Mouse (Mus musculus): ENCODE results near the gene Prdm16.

Gene Prdm16

GRCm38 (mm10) chr4:154636721-154637311 lies at the start of gene Prdm16:
Gene Prdm16 (minus strand): TSS chr4:154636873.
- no peak for DNase-seq (ENCODE audit: low read depth, low spot score)

GRCm38 (mm10) chr4:154683068-154683752 lies 46.5 kb upstream of the Prdm16 start:
- no peak for DNase-seq (ENCODE audit: low read depth, low spot score)

GRCm38 (mm10) chr4:154682311-154682710 lies 45.6 kb upstream of the Prdm16 start:
- no peak for DNase-seq (ENCODE audit: low read depth, low spot score)

DNA sequence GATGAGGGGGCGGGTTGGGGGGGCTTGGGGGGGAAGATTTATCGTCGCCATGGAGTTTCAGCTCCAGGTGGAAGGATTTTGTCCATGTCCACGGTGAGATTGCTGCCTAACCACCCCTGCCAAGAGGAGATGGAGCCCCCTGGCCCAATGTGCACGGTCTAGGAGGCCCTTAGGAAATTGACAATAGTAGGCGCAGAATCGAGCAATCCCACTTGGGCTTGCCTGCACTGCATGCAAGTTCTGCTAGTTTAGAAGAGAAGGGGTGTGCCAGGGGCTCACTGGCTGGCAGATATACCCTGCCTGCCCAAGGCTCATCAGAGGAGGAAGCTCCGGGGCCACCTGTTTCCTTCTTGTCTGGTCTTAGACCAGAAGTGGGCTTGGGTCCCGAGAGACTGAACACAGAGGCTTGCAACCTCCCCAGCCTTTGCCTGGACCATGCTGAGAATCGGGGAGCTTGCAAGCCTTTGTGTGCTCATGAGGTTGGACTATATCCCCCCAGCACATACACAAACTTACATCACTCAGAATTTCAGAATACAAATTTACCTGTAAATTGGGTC lies 38.8 kb upstream of the Prdm16 start:
- DNase-seq (ENCODE audit: low read depth, low spot score) = no peak

DNA sequence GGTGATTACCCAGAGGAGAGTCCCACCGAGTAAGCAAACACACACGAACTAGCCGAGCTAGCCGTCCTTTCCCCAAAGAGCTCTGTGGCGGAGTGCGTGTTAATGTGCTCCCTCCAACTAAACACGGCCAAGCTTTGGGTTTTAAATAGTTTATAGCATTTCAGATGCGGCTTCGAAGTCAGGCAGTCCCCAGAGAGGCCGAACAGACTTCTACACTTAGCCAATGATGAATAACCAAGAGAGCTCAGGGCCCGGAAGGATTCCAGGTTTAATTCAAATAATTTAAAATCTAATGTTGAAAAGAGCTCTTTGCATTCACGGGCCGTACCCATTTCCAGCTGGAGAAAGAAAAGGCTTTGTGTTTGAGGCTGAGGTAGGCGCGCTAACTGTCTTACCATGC lies 38.3 kb upstream of the Prdm16 start:
- no peak for DNase-seq (ENCODE audit: low read depth, low spot score)

DNA sequence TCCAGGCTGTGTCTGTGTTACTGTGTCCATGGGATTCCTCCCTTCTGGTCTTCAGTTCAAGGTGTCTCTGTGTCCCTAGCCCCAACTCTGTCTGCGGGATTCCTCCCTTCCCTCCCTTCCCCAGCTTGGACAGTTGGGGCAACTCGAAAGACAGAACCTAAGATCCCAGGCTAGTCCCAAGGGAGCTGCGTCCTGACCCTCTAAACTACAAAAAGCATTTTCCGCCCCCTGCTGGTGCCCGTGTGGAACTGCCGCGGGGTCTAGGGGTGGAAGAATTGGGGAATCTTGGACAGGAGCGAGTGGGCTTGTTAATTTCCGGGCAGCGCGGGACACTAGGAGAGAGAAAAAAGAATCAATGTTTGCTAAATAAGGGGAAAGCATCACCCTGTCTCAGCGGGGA lies 37.9 kb upstream of the Prdm16 start:
- peak; percentile 56 for DNase-seq (ENCODE audit: low read depth, low spot score)

GRCm38 (mm10) chr4:154673986-154674385 lies 37.3 kb upstream of the Prdm16 start:
- no peak for DNase-seq (ENCODE audit: low read depth, low spot score)

GRCm38 (mm10) chr4:154672027-154672426 lies 35.4 kb upstream of the Prdm16 start:
- DNase-seq (ENCODE audit: low read depth, low spot score) = no peak

DNA sequence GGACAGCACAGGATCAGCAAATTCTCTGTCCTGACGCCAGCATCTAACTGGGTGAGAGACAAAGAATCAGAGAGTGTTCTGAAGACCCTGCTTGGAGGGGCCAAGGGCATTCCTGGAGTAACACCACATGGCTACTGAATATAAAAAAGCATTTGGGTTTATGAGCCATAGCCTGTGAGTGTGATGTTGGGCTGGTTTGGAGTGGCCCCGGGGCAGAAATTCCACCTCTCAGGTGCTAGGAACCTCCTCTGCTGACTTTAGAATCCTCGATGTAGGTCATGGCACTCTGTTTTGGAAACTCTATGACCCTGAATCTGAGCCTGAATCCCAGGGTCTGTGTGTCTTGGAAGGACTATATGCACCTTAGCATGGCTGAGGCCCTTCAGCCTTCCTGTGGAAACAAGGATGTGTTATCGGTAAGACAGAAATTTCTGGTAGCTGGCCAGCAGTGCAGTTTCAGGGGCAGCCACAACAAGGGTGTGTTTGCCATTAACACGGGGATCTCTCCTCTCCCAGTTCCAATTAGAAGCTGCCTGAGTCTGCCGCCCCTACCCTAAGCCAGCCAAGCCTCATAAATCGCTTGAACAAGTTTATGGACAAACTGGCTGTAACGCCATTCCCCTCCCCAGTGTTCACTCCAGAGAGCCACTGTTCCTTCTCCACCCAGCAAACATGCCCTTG lies 34.7 kb upstream of the Prdm16 start:
- DNase-seq (ENCODE audit: low read depth, low spot score) = no peak

- DNase-seq (ENCODE audit: low read depth, low spot score) = no peak
Observed at GRCm38 (mm10) chr4:154667767-154668166, 31.1 kb upstream of the Prdm16 start, which contains the start of gene Actrt2. Gene Actrt2 (minus strand): TSS chr4:154667867.

DNA sequence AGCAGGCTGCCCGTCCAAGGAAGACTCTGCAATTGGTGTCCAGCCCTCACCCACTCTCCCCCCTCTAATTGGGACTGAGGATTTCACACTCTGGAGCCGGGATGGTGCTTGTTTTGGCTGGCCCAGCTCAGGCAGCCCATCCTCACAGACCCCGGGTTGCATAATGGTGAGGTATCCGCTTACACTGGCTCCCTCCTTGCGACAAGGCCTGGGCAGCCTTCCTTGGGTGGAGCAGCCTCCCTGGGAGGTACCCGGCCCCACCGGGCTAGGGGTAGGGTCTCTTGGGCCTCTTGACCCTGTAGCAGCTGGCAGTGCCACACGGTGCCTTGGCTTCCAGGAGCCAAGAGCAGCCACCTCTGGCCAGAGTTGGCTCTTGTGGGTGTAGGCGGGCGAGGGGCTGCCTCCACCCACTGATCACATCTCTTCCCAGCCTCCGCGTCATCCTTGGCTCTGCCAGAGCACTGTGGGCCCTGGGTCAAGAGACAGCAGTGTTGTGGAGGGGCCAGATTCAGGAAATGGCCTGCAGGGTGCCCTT lies 26.1 kb upstream of the Prdm16 start:
- DNase-seq (ENCODE audit: low read depth, low spot score) = no peak

GRCm38 (mm10) chr4:154661256-154661655 lies 24.6 kb upstream of the Prdm16 start:
- no peak for DNase-seq (ENCODE audit: low read depth, low spot score)

GRCm38 (mm10) chr4:154660025-154660424 lies 23.4 kb upstream of the Prdm16 start:
- no peak for DNase-seq (ENCODE audit: low read depth, low spot score)

GRCm38 (mm10) chr4:154655134-154655910 lies 18.6 kb upstream of the Prdm16 start:
- DNase-seq (ENCODE audit: low read depth, low spot score) = no peak

DNA sequence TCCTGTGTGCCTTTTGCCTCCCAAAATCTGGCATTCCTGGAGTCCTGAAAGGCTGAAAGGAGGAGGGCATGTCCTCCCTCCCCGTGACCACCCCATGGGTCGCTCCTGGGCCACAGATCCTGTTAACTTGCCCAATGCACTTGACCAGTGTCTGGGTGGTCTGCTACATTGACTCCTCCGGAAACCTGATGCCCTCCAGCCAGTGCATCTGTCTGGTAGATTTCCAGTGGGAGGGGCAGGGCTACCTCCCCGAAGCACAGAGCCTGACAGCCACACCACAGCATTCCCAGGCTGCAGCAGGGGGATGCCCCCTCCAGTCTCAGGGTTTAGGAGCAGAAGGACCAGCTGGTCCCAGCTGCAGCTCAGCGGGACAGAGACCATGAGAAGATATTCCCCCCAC lies 15.8 kb upstream of the Prdm16 start:
- DNase-seq (ENCODE audit: low read depth, low spot score) = no peak

GRCm38 (mm10) chr4:154649083-154649747 lies 12.5 kb upstream of the Prdm16 start:
- no peak for DNase-seq (ENCODE audit: low read depth, low spot score)

GRCm38 (mm10) chr4:154642496-154642895 lies 5.8 kb upstream of the Prdm16 start:
- DNase-seq (ENCODE audit: low read depth, low spot score) = no peak

GRCm38 (mm10) chr4:154641296-154642110 lies 4.8 kb upstream of the Prdm16 start:
- no peak for DNase-seq (ENCODE audit: low read depth, low spot score)

GRCm38 (mm10) chr4:154640443-154641295 lies 4.0 kb upstream of the Prdm16 start:
- DNase-seq (ENCODE audit: low read depth, low spot score) = no peak

All from 3T3-L1 (cell line).